28 mouse cellular contexts compared by ENCODE assay signal in the genomic region with DNA sequence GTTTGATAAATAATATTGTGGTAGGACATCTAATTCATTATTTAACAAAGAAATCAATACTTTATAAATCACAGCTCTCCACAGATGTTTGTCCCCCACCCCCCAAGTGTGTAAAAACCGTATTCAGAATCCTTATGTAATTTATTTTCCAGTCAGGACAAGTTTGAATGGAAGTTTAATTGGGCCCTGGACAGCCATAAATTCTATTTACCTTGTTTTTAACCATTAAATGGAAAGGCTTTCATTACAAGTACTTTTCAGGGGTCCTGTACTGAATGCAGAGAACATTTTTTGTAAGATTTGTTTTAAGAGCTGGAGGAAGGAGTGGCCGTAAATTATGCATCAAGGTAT.
DNase-seq lines count a peak whose midpoint lies in the region; ATAC-seq and TF ChIP-seq lines count a peak whose summit lies in the region.
"Had no signal": no experiment of that assay in that cellular context is flagged by ENCODE, and none has a peak within 500 bp of the region (broad histone marks: within the 10 kb centered on the region; RNA-seq: fewer than 3 reads in every experiment).

No protein-coding gene starts in this region.

- TF ChIP-seq CTCF in kidney, postnatal 0 days (IDR thresholded peaks at IDR 0.05; ENCODE audit: low read depth): no peak

- H3K27me3 ChIP-seq in kidney, postnatal 0 days (ENCODE audit: insufficient read depth, low read length): no peaks in the 10 kb centered on the region
- no peaks in the 10 kb centered on the region for H3K27me3 ChIP-seq in limb, embryonic 11.5 days (ENCODE audit: control insufficient read depth, insufficient read depth, low read length)
- H3K27me3 ChIP-seq in limb, embryonic 14.5 days (ENCODE audit: control insufficient read depth, insufficient read depth, low read length): no peaks in the 10 kb centered on the region
- H3K27me3 ChIP-seq: embryonic facial prominence, embryonic 13.5 days; forebrain, embryonic 13.5 days; heart, embryonic 13.5 days; hindbrain, embryonic 12.5 days; hindbrain, embryonic 15.5 days had no signal

- no peaks in the 10 kb centered on the region for H3K4me1 ChIP-seq in kidney, postnatal 0 days (replicated peaks; ENCODE audit: insufficient read depth, low read length)
- H3K4me1 ChIP-seq in limb, embryonic 11.5 days (ENCODE audit: control insufficient read depth, insufficient read depth, low read length): no peaks in the 10 kb centered on the region
- H3K4me1 ChIP-seq in limb, embryonic 14.5 days (ENCODE audit: control insufficient read depth, insufficient read depth, low read length): peaks cover 11% of the 10 kb centered on the region
- H3K4me1 ChIP-seq: embryonic facial prominence, embryonic 13.5 days; forebrain, embryonic 13.5 days; heart, embryonic 10.5 days; heart, embryonic 13.5 days; hindbrain, embryonic 12.5 days; hindbrain, embryonic 15.5 days had no signal

- H3K9ac ChIP-seq in kidney, postnatal 0 days (ENCODE audit: low read depth, low read length): no peak overlapping the region
- no peak overlapping the region for H3K9ac ChIP-seq in limb, embryonic 11.5 days (ENCODE audit: low read length)
- no peak overlapping the region for H3K9ac ChIP-seq in limb, embryonic 14.5 days (ENCODE audit: low read depth, low read length, severe bottlenecking)
- H3K9ac ChIP-seq: embryonic facial prominence, embryonic 13.5 days; forebrain, embryonic 13.5 days; forebrain, postnatal 0 days; heart, embryonic 13.5 days; hindbrain, embryonic 12.5 days; hindbrain, embryonic 15.5 days had no signal

- no peak overlapping the region for H3K4me3 ChIP-seq in kidney, postnatal 0 days (replicated peaks; ENCODE audit: low read depth, low read length)
- no peak overlapping the region for H3K4me3 ChIP-seq in limb, embryonic 11.5 days (ENCODE audit: low read depth, low read length)
- H3K4me3 ChIP-seq in limb, embryonic 14.5 days (replicated peaks; ENCODE audit: low read length): no peak overlapping the region
- H3K4me3 ChIP-seq: embryonic facial prominence, embryonic 10.5 days; embryonic facial prominence, embryonic 13.5 days; erythroblast, embryonic 14.5 days; forebrain, embryonic 13.5 days; heart, adult 2 months; heart, embryonic 10.5 days; heart, embryonic 13.5 days; hindbrain, embryonic 12.5 days; hindbrain, embryonic 15.5 days had no signal

- H3K4me2 ChIP-seq in kidney, postnatal 0 days (ENCODE audit: low read length): no peak overlapping the region
- H3K4me2 ChIP-seq in limb, embryonic 11.5 days (ENCODE audit: low read depth, severe bottlenecking): no peak overlapping the region
- H3K4me2 ChIP-seq in limb, embryonic 14.5 days (replicated peaks; ENCODE audit: low read depth, low read length, severe bottlenecking): no peak overlapping the region
- H3K4me2 ChIP-seq: embryonic facial prominence, embryonic 13.5 days; forebrain, embryonic 13.5 days; heart, embryonic 13.5 days; hindbrain, embryonic 12.5 days; hindbrain, embryonic 15.5 days had no signal

- no peak for ATAC-seq in kidney, postnatal 0 days (replicated peaks; ENCODE audit: low FRiP score, low read depth)
- peak; percentile 70 for ATAC-seq in limb, embryonic 11.5 days (ENCODE audit: insufficient number of reproducible peaks, low FRiP score, low TSS enrichment, low read depth)
- no peak for ATAC-seq in limb, embryonic 14.5 days (ENCODE audit: low FRiP score, low read depth)
- ATAC-seq: CD4-positive, CD25-positive, alpha-beta regulatory T cell, adult 4 months; forebrain, embryonic 13.5 days; forebrain, postnatal 0 days had no signal

- peak; percentile 13 for DNase-seq in kidney, postnatal 0 days (ENCODE audit: low spot score)
- no peak for DNase-seq in kidney, adult 8-10 months
- DNase-seq in forelimb bud, embryonic 11.5 days (ENCODE audit: low read depth, low spot score): peak; percentile 89
- peak; percentile 29 for DNase-seq in limb, embryonic 11.5 days (ENCODE audit: low spot score)
- DNase-seq in limb, embryonic 14.5 days (ENCODE audit: low spot score): peak; percentile 54
- DNase-seq in ovary, postnatal 14 days (ENCODE audit: low spot score): no peak
- DNase-seq in urinary bladder, postnatal 14 days (ENCODE audit: low spot score): no peak
- DNase-seq in gastrocnemius, adult 18-20 months (ENCODE audit: low spot score): no peak
- DNase-seq: adrenal gland, adult 2 months; adrenal gland, postnatal 14 days; cerebellum, adult 11-12 months; cerebellum, adult 8-10 months; cerebellum, postnatal 14 days; forebrain, postnatal 0 days; gastrocnemius, postnatal 10 days; gastrocnemius, postnatal 36 days; heart, adult 2 months; heart, postnatal 14 days; heart, postnatal 4 days had no signal

- no peak overlapping the region for H3K27ac ChIP-seq in kidney, postnatal 0 days
- H3K27ac ChIP-seq in limb, embryonic 11.5 days (replicated peaks; ENCODE audit: low read depth, low read length): peak overlapping the region; percentile 62; the same call in 1 of the 2 replicates
- no peak overlapping the region for H3K27ac ChIP-seq in limb, embryonic 14.5 days (replicated peaks; ENCODE audit: low read depth, low read length)
- H3K27ac ChIP-seq: embryonic facial prominence, embryonic 10.5 days; embryonic facial prominence, embryonic 13.5 days; forebrain, embryonic 13.5 days; heart, adult 2 months; heart, embryonic 10.5 days; heart, embryonic 13.5 days; hindbrain, embryonic 12.5 days; hindbrain, embryonic 15.5 days had no signal

- no peak for TF ChIP-seq POLR2A in limb, embryonic 14.5 days (IDR thresholded peaks at IDR 0.05; ENCODE audit: borderline replicate concordance, extremely low read depth, insufficient read depth, insufficient read length)

- H3K9me3 ChIP-seq in kidney, postnatal 0 days (replicated peaks; ENCODE audit: low read length): no peaks in the 10 kb centered on the region
- H3K9me3 ChIP-seq in limb, embryonic 11.5 days (ENCODE audit: control insufficient read depth, low read length): no peaks in the 10 kb centered on the region
- no peaks in the 10 kb centered on the region for H3K9me3 ChIP-seq in limb, embryonic 14.5 days (ENCODE audit: control insufficient read depth, low read length)
- H3K9me3 ChIP-seq: embryonic facial prominence, embryonic 10.5 days; embryonic facial prominence, embryonic 13.5 days; forebrain, embryonic 13.5 days; heart, embryonic 10.5 days; heart, embryonic 13.5 days; hindbrain, embryonic 12.5 days; hindbrain, embryonic 15.5 days had no signal

- 36% methylated on average over 2 of the region's 2 CpGs for WGBS in kidney, postnatal 0 days
- 5% methylated on average over 2 of the region's 2 CpGs for WGBS in limb, embryonic 11.5 days
- 14% methylated on average over 2 of the region's 2 CpGs for WGBS in limb, embryonic 14.5 days

- H3K36me3 ChIP-seq in kidney, postnatal 0 days (ENCODE audit: insufficient read depth, low read length): no peaks in the 10 kb centered on the region
- no peaks in the 10 kb centered on the region for H3K36me3 ChIP-seq in limb, embryonic 11.5 days (ENCODE audit: control insufficient read depth, insufficient read depth, low read length)
- H3K36me3 ChIP-seq in limb, embryonic 14.5 days (ENCODE audit: control insufficient read depth, insufficient read depth, low read length): no peaks in the 10 kb centered on the region
- H3K36me3 ChIP-seq: embryonic facial prominence, embryonic 10.5 days; embryonic facial prominence, embryonic 13.5 days; heart, embryonic 10.5 days; heart, embryonic 13.5 days; hindbrain, embryonic 12.5 days; hindbrain, embryonic 15.5 days had no signal

Comparison
In these comparisons a context has a peak if more than half of its experiments do, and no peak if none do; other contexts are left out.
1. DNase-seq: peak in kidney, postnatal 0 days (single experiment), forelimb bud, embryonic 11.5 days (single experiment), limb, embryonic 11.5 days (single experiment) and limb, embryonic 14.5 days (single experiment); none in kidney, adult 8-10 months (0 of 2), ovary, postnatal 14 days (single experiment), urinary bladder, postnatal 14 days (single experiment) and gastrocnemius, adult 18-20 months (single experiment).